Mouse (Mus musculus): ENCODE measurements around the gene Tom1. TPM values are rescaled to one million over a fixed set of nuclear protein-coding genes. Genes with fewer than 3 reads are reported as not detected.

The Tom1 gene
- total and polyA plus RNA-seq, 3 experiments = 18.0 to 32.6 TPM; not detected in 1

- no peak for DNase-seq (ENCODE audit: low read depth, low spot score)
- H3K9me3 ChIP-seq (replicated peaks; ENCODE audit: insufficient read depth, low read length) = no peaks in the 10 kb centered on the region
- TF ChIP-seq ELF1 (IDR thresholded peaks at IDR 0.05; ENCODE audit: low read depth, low read length) (no peak), EP300 (IDR thresholded peaks at IDR 0.05; ENCODE audit: low read depth in 1 of 2, low read length in 2 of 2) (no peak), GABPA (IDR thresholded peaks at IDR 0.05; ENCODE audit: low read depth, low read length) (no peak), E2F4 (IDR thresholded peaks at IDR 0.05; ENCODE audit: borderline replicate concordance, low read depth, low read length) (no peak), MXI1 (IDR thresholded peaks at IDR 0.05; ENCODE audit: low read depth, low read length) (no peak), TCF12 (IDR thresholded peaks at IDR 0.05; ENCODE audit: low read depth, low read length) (no peak), MEF2A (IDR thresholded peaks at IDR 0.05; ENCODE audit: extremely low read depth, insufficient replicate concordance, low read depth, low read length, poor library complexity, severe bottlenecking) (no peak), POLR2AphosphoS2 (IDR thresholded peaks at IDR 0.05; ENCODE audit: low read length) (no peak), MAFK (IDR thresholded peaks at IDR 0.05; ENCODE audit: borderline replicate concordance, low read depth, low read length) (no peak)
- no peak overlapping the region for H3K27ac ChIP-seq (ENCODE audit: control insufficient read depth, low read depth, low read length)
- H3K27me3 ChIP-seq (ENCODE audit: control insufficient read depth in 1 of 2, insufficient read depth in 2 of 2, low read length in 2 of 2) = no peaks in the 10 kb centered on the region
- no peak overlapping the region for H3K4me3 ChIP-seq (ENCODE audit: control insufficient read depth in 1 of 2, insufficient read depth in 1 of 2, low read depth in 2 of 2, low read length in 2 of 2)
- no peaks in the 10 kb centered on the region for H3K79me2 ChIP-seq (ENCODE audit: control insufficient read depth, insufficient read depth, low read length, poor library complexity)
- no peak overlapping the region for H3K9ac ChIP-seq (ENCODE audit: control insufficient read depth, low read depth, low read length, poor library complexity, severe bottlenecking)
- no peaks in the 10 kb centered on the region for H3K4me1 ChIP-seq (ENCODE audit: control insufficient read depth in 1 of 2, insufficient read depth in 2 of 2, low read length in 2 of 2)
- H3K36me3 ChIP-seq (ENCODE audit: control insufficient read depth in 1 of 2, insufficient read depth in 2 of 2, low read length in 2 of 2) = no peaks in the 10 kb centered on the region
Observed at GRCm38 (mm10) chr8:75042974-75043373, 9.5 kb downstream of the Tom1 start.

DNA sequence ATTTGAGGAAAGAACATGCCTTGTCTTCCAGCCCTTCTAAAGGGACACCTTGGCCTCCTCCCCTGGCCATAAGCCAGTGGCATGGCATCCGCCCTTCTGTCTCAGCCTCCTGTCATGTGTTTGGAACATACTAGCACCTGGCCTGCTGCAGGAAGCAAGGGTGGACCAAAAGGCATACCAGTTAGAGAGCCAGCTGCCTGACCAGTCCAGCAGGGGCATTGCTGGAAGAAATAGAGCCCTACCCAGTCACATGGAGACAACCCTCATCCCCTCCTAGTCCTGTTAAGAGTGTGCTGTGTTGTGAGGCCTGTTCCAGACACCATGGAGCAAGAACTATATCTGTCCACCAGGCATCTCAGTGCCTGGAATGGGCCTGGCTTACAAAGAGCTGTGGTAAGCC, 12.8 kb downstream of the Tom1 start:
- Histone ChIP-seq H3K4me3 (ENCODE audit: control insufficient read depth in 1 of 2, insufficient read depth in 1 of 2, low read depth in 2 of 2, low read length in 2 of 2) (no peak overlapping the region), H3K36me3 (ENCODE audit: control insufficient read depth in 1 of 2, insufficient read depth in 2 of 2, low read length in 2 of 2) (peaks cover 0 to 1% of the 10 kb centered on the region in 2 experiments; a peak in 1 of 4 replicates), H3K79me2 (ENCODE audit: control insufficient read depth, insufficient read depth, low read length, poor library complexity) (no peaks in the 10 kb centered on the region), H3K27me3 (ENCODE audit: control insufficient read depth in 1 of 2, insufficient read depth in 2 of 2, low read length in 2 of 2) (no peaks in the 10 kb centered on the region), H3K9me3 (replicated peaks; ENCODE audit: insufficient read depth, low read length) (no peaks in the 10 kb centered on the region), H3K27ac (ENCODE audit: control insufficient read depth, low read depth, low read length) (no peak overlapping the region), H3K4me1 (ENCODE audit: control insufficient read depth in 1 of 2, insufficient read depth in 2 of 2, low read length in 2 of 2) (no peaks in the 10 kb centered on the region), H3K9ac (ENCODE audit: control insufficient read depth, low read depth, low read length, poor library complexity, severe bottlenecking) (no peak overlapping the region)
- no peak for TF ChIP-seq POLR2A (IDR thresholded peaks at IDR 0.05; ENCODE audit: control insufficient read depth in 1 of 2, insufficient read depth in 1 of 2, low read depth in 1 of 2, low read length in 2 of 2, poor library complexity in 1 of 2)
- TF ChIP-seq NRF1 (IDR thresholded peaks at IDR 0.05; ENCODE audit: insufficient read depth, low read depth, low read length, poor library complexity, severe bottlenecking) = no peak
- no peak for DNase-seq (ENCODE audit: low read depth, low spot score)

DNA sequence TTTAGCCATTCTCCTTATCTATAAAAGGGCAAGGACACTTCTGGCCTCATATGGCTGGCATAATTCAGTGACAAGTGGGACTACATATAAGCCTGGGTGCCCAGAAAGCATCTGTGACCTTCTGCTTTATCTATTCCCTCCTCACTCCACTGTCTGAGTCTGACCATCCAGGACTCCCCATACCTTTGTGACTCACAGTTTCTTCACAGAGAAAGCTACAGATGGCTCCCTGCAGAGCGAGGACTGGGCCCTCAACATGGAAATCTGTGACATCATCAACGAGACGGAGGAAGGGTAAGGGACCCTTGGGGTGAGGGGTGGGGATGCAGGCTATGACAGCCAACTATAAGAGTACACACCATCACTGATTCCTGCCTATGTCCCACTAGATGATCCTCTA, 14.3 kb downstream of the Tom1 start:
- DNase-seq (ENCODE audit: low read depth, low spot score) = no peak
- no peaks in the 10 kb centered on the region for H3K27me3 ChIP-seq (ENCODE audit: control insufficient read depth in 1 of 2, insufficient read depth in 2 of 2, low read length in 2 of 2)
- no peak for TF ChIP-seq MAFK (IDR thresholded peaks at IDR 0.05; ENCODE audit: borderline replicate concordance, low read depth, low read length)
- TF ChIP-seq NRF1 (IDR thresholded peaks at IDR 0.05; ENCODE audit: insufficient read depth, low read depth, low read length, poor library complexity, severe bottlenecking) = no peak
- TF ChIP-seq MAX (IDR thresholded peaks at IDR 0.05; ENCODE audit: low read length) = no peak
- no peak for TF ChIP-seq SMC3 (IDR thresholded peaks at IDR 0.05; ENCODE audit: low read depth, low read length)
- no peak for TF ChIP-seq KAT2A (conservative IDR thresholded peaks at IDR 0.05; ENCODE audit: low read depth, low read length)
- TF ChIP-seq MXI1 (IDR thresholded peaks at IDR 0.05; ENCODE audit: low read depth, low read length) = no peak
- TF ChIP-seq CHD1 (IDR thresholded peaks at IDR 0.05; ENCODE audit: low read depth, low read length) = no peak
- no peak for TF ChIP-seq UBTF (IDR thresholded peaks at IDR 0.05; ENCODE audit: borderline replicate concordance, insufficient read depth, low read depth, low read length)
- TF ChIP-seq TAL1 (IDR thresholded peaks at IDR 0.05; ENCODE audit: low read length) = no peak
- TF ChIP-seq MYB (IDR thresholded peaks at IDR 0.05; ENCODE audit: low read depth, low read length) = no peak
- TF ChIP-seq GABPA (IDR thresholded peaks at IDR 0.05; ENCODE audit: low read depth, low read length) = no peak
- no peak for TF ChIP-seq MAZ (IDR thresholded peaks at IDR 0.05; ENCODE audit: low read depth, low read length)
- no peaks in the 10 kb centered on the region for H3K9me3 ChIP-seq (replicated peaks; ENCODE audit: insufficient read depth, low read length)
- H3K36me3 ChIP-seq (ENCODE audit: control insufficient read depth in 1 of 2, insufficient read depth in 2 of 2, low read length in 2 of 2) = peaks cover 0 to 1% of the 10 kb centered on the region in 2 experiments; a peak in 1 of 4 replicates
- H3K4me3 ChIP-seq (ENCODE audit: control insufficient read depth in 1 of 2, insufficient read depth in 1 of 2, low read depth in 2 of 2, low read length in 2 of 2) = no peak overlapping the region
- no peaks in the 10 kb centered on the region for H3K79me2 ChIP-seq (ENCODE audit: control insufficient read depth, insufficient read depth, low read length, poor library complexity)
- no peak overlapping the region for H3K9ac ChIP-seq (ENCODE audit: control insufficient read depth, low read depth, low read length, poor library complexity, severe bottlenecking)
- no peaks in the 10 kb centered on the region for H3K4me1 ChIP-seq (ENCODE audit: control insufficient read depth in 1 of 2, insufficient read depth in 2 of 2, low read length in 2 of 2)
- H3K27ac ChIP-seq (ENCODE audit: control insufficient read depth, low read depth, low read length) = no peak overlapping the region

All from MEL (cell line).